Mouse (Mus musculus) stomach, postnatal 0 days (tissue): Measurements from ENCODE around the gene Cep72. TPM values are rescaled to one million over a fixed set of nuclear protein-coding genes. Genes with fewer than 3 reads are reported as not detected.
A peak's percentile ranks its signal among the peaks of the same experiment; 100 is the strongest.

ENCODE experiments used
- ATAC-seq: fragments of 200-750 bp; cut with Nextera tagmentation; 2 replicates; pipeline ENCODE4 v1.8.0; 2017; ENCODE audit not compliant: low FRiP score, low TSS enrichment
- DNase-seq: peaks from one replicate; pipeline ENCODE4 v3.0.0-alpha.2; 2016; ENCODE audit warnings: low spot score
- H3K27ac ChIP-seq: fragments of 300-500 bp; sonication (generic); replicated peaks from 2 replicates; pipeline ENCODE4 v1.5.1; 2014; ENCODE audit warnings: mild to moderate bottlenecking, control low read depth
- H3K27me3 ChIP-seq: fragments of 300-500 bp; sonication (generic); 2 replicates; pipeline ENCODE4 v1.6.1; 2014; ENCODE audit warnings: low read length; ENCODE audit not compliant: control insufficient read depth, insufficient read depth
- H3K36me3 ChIP-seq: fragments of 300-500 bp; sonication (generic); 2 replicates; pipeline ENCODE4 v1.6.1; 2014; ENCODE audit warnings: low read length, mixed read lengths; ENCODE audit not compliant: control insufficient read depth, insufficient read depth
- H3K4me1 ChIP-seq: fragments of 300-500 bp; sonication (generic); replicated peaks from 2 replicates; pipeline ENCODE4 v1.6.1; 2014; ENCODE audit warnings: antibody characterized with exemption; ENCODE audit not compliant: control insufficient read depth, insufficient read depth
- H3K4me2 ChIP-seq: fragments of 300-500 bp; sonication (generic); replicated peaks from 2 replicates; pipeline ENCODE4 v1.6.1; 2014; ENCODE audit warnings: low read depth, mild to moderate bottlenecking, control low read depth, moderate library complexity
- H3K4me3 ChIP-seq: fragments of 300-500 bp; sonication (generic); 2 replicates; pipeline ENCODE4 v1.5.1; 2014; ENCODE audit warnings: low read depth, low read length, control low read depth
- H3K9ac ChIP-seq: fragments of 300-500 bp; sonication (generic); 2 replicates; pipeline ENCODE4 v1.6.1; 2014; ENCODE audit warnings: mild to moderate bottlenecking, low read length, control low read depth, mixed read lengths
- H3K9me3 ChIP-seq: fragments of 300-500 bp; sonication (generic); 2 replicates; pipeline ENCODE4 v1.6.1; 2016; ENCODE audit warnings: low read length; ENCODE audit not compliant: control insufficient read depth
- CTCF ChIP-seq: IDR thresholded peaks from 2 replicates; pipeline ENCODE4 v1.5.1; 2016; ENCODE audit warnings: antibody characterized with exemption, low read depth, mild to moderate bottlenecking, moderate library complexity
- EP300 ChIP-seq: optimal IDR thresholded peaks from 2 replicates; pipeline ENCODE3; 2016; ENCODE audit warnings: antibody characterized with exemption
- WGBS: fragments of 180-500 bp; shearing (Covaris S2); extraction: QIAGEN DNeasy Blood & Tissue Kit; methylation state at CpG from one replicate; pipeline ENCODE4 v1.1.7; 2014; 5-methylcytosine and 5-hydroxymethylcytosine counted together
- polyA plus RNA-seq: library from polyadenylated mRNA; unstranded; fragments of >200 nt; fragmentation: Nextera tagmentation; extraction: Ambion mirVana; gene quantifications from 2 replicates; pipeline ENCODE4 v1.2.1, GENCODE M21; 2015

Cep72 gene
- polyA plus RNA-seq, 1 experiment from 2014 or later = 4.4 TPM

DNA sequence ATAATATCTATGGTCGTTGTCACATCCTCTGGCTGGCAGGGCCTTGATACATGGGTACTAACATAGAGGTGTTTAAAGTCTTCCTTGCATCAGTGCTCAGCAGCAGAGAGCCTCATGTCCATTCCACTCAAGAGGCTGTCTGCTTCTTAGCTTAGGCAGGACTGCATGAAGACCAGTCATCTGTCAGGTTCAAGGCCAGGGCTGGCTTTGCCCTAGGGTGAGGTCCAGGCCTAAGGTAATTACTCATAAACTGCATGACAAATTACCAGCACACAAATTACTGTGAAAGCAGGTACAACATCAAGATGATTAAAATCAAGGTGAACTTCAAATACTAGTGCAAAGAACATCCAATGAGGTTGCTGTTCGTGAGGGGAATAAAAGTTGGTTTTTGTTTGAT, 26.3 kb downstream of the Cep72 start:
- Histone ChIP-seq H3K4me2 (no peak overlapping the region), H3K27me3 (no peaks in the 10 kb centered on the region), H3K36me3 (peaks cover 5% of the 10 kb centered on the region; the same call in 1 of the 2 replicates), H3K4me1 (no peaks in the 10 kb centered on the region), H3K9ac (no peak overlapping the region), H3K9me3 (no peaks in the 10 kb centered on the region), H3K27ac (no peak overlapping the region), H3K4me3 (no peak overlapping the region)
- DNase-seq = no peak
- no peak for ATAC-seq
- WGBS = 94% methylated on average over 2 of the region's 2 CpGs
- TF ChIP-seq CTCF = no peak
- no peak for TF ChIP-seq EP300

GRCm38 (mm10) chr13:74034756-74035155, 27.3 kb downstream of the Cep72 start:
- Histone ChIP-seq H3K9ac (no peak overlapping the region), H3K4me3 (no peak overlapping the region), H3K4me1 (no peaks in the 10 kb centered on the region), H3K9me3 (no peaks in the 10 kb centered on the region), H3K4me2 (no peak overlapping the region), H3K27me3 (no peaks in the 10 kb centered on the region), H3K36me3 (peaks cover 5% of the 10 kb centered on the region; the same call in 1 of the 2 replicates), H3K27ac (no peak overlapping the region)
- no peak for TF ChIP-seq CTCF
- TF ChIP-seq EP300 = no peak
- DNase-seq (no peak), ATAC-seq (0 out of 2 replicates have a peak, but pooled peaks have one; percentile 21)
- 53% methylated on average over 2 of the region's 2 CpGs for WGBS

DNA sequence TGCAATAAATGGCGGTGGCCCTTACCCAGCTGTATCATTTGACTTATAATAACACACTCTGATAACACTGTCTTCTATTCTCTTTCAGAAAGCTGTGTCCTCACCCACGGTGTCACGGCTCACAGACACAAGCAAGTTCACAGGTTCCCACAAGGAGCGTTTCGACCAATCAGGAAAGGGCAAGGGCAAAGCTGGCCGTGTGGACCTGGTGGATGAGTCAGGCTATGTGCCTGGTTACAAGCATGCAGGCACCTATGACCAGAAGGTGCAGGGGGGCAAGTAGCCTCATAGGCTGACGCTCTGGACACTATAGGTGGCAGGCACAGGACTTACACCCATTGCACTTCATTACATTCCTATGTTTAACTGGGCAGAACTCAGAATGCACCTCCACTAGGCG, 31.0 kb downstream of the Cep72 start:
- no peak for ATAC-seq
- Histone ChIP-seq H3K4me1 (peaks cover under 1% of the 10 kb centered on the region; the same call in 1 of the 2 replicates), H3K4me3 (no peak overlapping the region), H3K4me2 (no peak overlapping the region), H3K9me3 (no peaks in the 10 kb centered on the region), H3K9ac (no peak overlapping the region), H3K36me3 (peaks cover 5% of the 10 kb centered on the region; the same call in 1 of the 2 replicates), H3K27me3 (no peaks in the 10 kb centered on the region), H3K27ac (no peak overlapping the region)
- DNase-seq = no peak
- no peak for TF ChIP-seq CTCF
- TF ChIP-seq EP300 = no peak
- WGBS = 75% methylated on average over 8 of the region's 8 CpGs

GRCm38 (mm10) chr13:74030691-74031090, 31.4 kb downstream of the Cep72 start:
- Histone ChIP-seq H3K4me1 (peaks cover 5% of the 10 kb centered on the region; the same call in 1 of the 2 replicates), H3K9ac (no peak overlapping the region), H3K27me3 (no peaks in the 10 kb centered on the region), H3K4me3 (no peak overlapping the region), H3K4me2 (no peak overlapping the region), H3K36me3 (peaks cover 5% of the 10 kb centered on the region; the same call in 1 of the 2 replicates), H3K27ac (no peak overlapping the region), H3K9me3 (no peaks in the 10 kb centered on the region)
- DNase-seq = no peak
- no peak for ATAC-seq
- TF ChIP-seq CTCF (no peak), EP300 (no peak)
- WGBS = 86% methylated on average over 7 of the region's 7 CpGs

DNA sequence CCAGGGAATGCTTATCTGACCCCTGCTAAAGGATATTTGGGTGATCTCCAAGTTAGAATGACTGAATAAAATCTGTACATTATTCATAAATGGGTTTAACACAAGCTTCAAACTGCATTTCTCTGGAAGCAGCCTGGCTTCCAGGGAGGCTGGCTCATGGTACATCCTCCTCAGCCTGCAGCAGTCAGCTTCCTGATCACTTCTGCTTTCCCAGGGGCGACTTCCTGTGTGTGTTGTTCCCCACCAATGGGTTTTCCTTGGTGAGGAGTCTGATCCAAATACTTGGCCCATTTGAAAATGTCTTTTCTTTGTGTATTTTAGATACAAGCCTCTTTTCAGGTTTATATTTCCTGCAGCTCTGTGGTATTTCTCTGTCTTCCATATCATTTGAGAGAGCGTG, 33.1 kb downstream of the Cep72 start:
- peaks cover 8% of the 10 kb centered on the region; the same call in 1 of the 2 replicates for H3K4me1 ChIP-seq
- WGBS = 58% methylated on average over 2 of the region's 2 CpGs
- H3K27ac ChIP-seq = no peak overlapping the region
- H3K27me3 ChIP-seq = no peaks in the 10 kb centered on the region
- TF ChIP-seq EP300 (no peak), CTCF (no peak)
- no peak overlapping the region for H3K4me2 ChIP-seq
- peaks cover 5% of the 10 kb centered on the region; the same call in 1 of the 2 replicates for H3K36me3 ChIP-seq
- no peak overlapping the region for H3K4me3 ChIP-seq
- no peak for ATAC-seq
- no peaks in the 10 kb centered on the region for H3K9me3 ChIP-seq
- DNase-seq = no peak
- no peak overlapping the region for H3K9ac ChIP-seq

GRCm38 (mm10) chr13:74028116-74028515, 34.0 kb downstream of the Cep72 start:
- Histone ChIP-seq H3K27me3 (no peaks in the 10 kb centered on the region), H3K9me3 (no peaks in the 10 kb centered on the region), H3K36me3 (peaks cover 5% of the 10 kb centered on the region; the same call in 1 of the 2 replicates), H3K4me2 (no peak overlapping the region), H3K4me3 (no peak overlapping the region), H3K9ac (no peak overlapping the region), H3K27ac (no peak overlapping the region), H3K4me1 (peaks cover 8% of the 10 kb centered on the region; the same call in 1 of the 2 replicates)
- WGBS = 76% methylated on average over 2 of the region's 2 CpGs
- DNase-seq (no peak), ATAC-seq (no peak)
- TF ChIP-seq EP300 (no peak), CTCF (no peak)
